Mouse (Mus musculus) heart, embryonic 16.5 days (tissue): ENCODE data around the gene Nfatc2. TPM values are rescaled to one million over a fixed set of nuclear protein-coding genes. Genes with fewer than 3 reads are reported as not detected.

ENCODE experiments used
- ATAC-seq: fragments of 200-750 bp; cut with Nextera tagmentation; replicated peaks from 2 replicates; pipeline ENCODE4 v1.8.0; 2017; ENCODE audit warnings: moderate number of reproducible peaks; ENCODE audit not compliant: insufficient read depth, low FRiP score; ENCODE audit errors: extremely low read depth
- H3K27ac ChIP-seq: fragments of 300-500 bp; sonication (generic); 2 replicates; pipeline ENCODE4 v1.5.1; 2014; ENCODE audit warnings: mild to moderate bottlenecking, low read length, control low read depth, moderate library complexity
- H3K27me3 ChIP-seq: fragments of 300-500 bp; sonication (generic); 2 replicates; pipeline ENCODE4 v1.6.1; 2014; ENCODE audit warnings: low read length, mixed read lengths; ENCODE audit not compliant: control insufficient read depth, insufficient read depth
- H3K36me3 ChIP-seq: fragments of 300-500 bp; sonication (generic); 2 replicates; pipeline ENCODE4 v1.6.1; 2014; ENCODE audit not compliant: control insufficient read depth, insufficient read depth
- H3K4me1 ChIP-seq: fragments of 300-500 bp; sonication (generic); 2 replicates; pipeline ENCODE4 v1.6.1; 2014; ENCODE audit warnings: low read length, mixed read lengths; ENCODE audit not compliant: control insufficient read depth, insufficient read depth
- H3K4me2 ChIP-seq: fragments of 300-500 bp; sonication (generic); 2 replicates; pipeline ENCODE4 v1.6.1; 2014; ENCODE audit warnings: low read depth, mild to moderate bottlenecking, control low read depth, low read length
- H3K4me3 ChIP-seq: fragments of 300-500 bp; sonication (generic); 2 replicates; pipeline ENCODE4 v1.5.1; 2014; ENCODE audit warnings: mild to moderate bottlenecking, control low read depth, low read length
- H3K9ac ChIP-seq: fragments of 300-500 bp; sonication (generic); 2 replicates; pipeline ENCODE4 v1.6.1; 2014; ENCODE audit warnings: low read length, control low read depth
- H3K9me3 ChIP-seq: fragments of 300-500 bp; sonication (generic); replicated peaks from 2 replicates; pipeline ENCODE4 v1.6.1; 2016; ENCODE audit warnings: low read length; ENCODE audit not compliant: control insufficient read depth
- WGBS: fragments of 180-500 bp; shearing (Covaris S2); extraction: QIAGEN DNeasy Blood & Tissue Kit; methylation state at CpG from one replicate; pipeline ENCODE4 v1.1.7; 2014; 5-methylcytosine and 5-hydroxymethylcytosine counted together
- polyA plus RNA-seq: library from polyadenylated mRNA; unstranded; fragments of >200 nt; fragmentation: Nextera tagmentation; extraction: Ambion mirVana; gene quantifications from 2 replicates; pipeline ENCODE4 v1.2.1, GENCODE M21; 2015

Nfatc2 gene
- polyA plus RNA-seq, 1 experiment from 2014 or later: 10.0 TPM

GRCm38 (mm10) chr2:168632543-168632942 lies 31.1 kb upstream of the Nfatc2 start:
- no peak overlapping the region for H3K9ac ChIP-seq
- H3K9me3 ChIP-seq: no peaks in the 10 kb centered on the region
- ATAC-seq: no peak
- WGBS: 61% methylated on average over 6 of the region's 6 CpGs
- H3K4me3 ChIP-seq: no peak overlapping the region
- no peak overlapping the region for H3K27ac ChIP-seq
- no peak overlapping the region for H3K4me2 ChIP-seq
- H3K36me3 ChIP-seq: no peaks in the 10 kb centered on the region
- H3K27me3 ChIP-seq: peaks cover 34% of the 10 kb centered on the region
- peaks cover 21% of the 10 kb centered on the region for H3K4me1 ChIP-seq

- peaks cover 10% of the 10 kb centered on the region for H3K27me3 ChIP-seq
- H3K36me3 ChIP-seq: no peaks in the 10 kb centered on the region
- no peak overlapping the region for H3K4me2 ChIP-seq
- H3K9me3 ChIP-seq: peaks cover 9% of the 10 kb centered on the region
- H3K27ac ChIP-seq: no peak overlapping the region
- H3K9ac ChIP-seq: no peak overlapping the region
- WGBS: 26% methylated on average over 8 of the region's 8 CpGs
- peaks cover 11% of the 10 kb centered on the region for H3K4me1 ChIP-seq
- no peak overlapping the region for H3K4me3 ChIP-seq
- ATAC-seq: 0 out of 2 replicates have a peak, but pooled peaks have one; percentile 64
These were observed 27.3 kb upstream of the Nfatc2 start for GRCm38 (mm10) chr2:168628787-168629186.

GRCm38 (mm10) chr2:168627829-168628770 lies 26.6 kb upstream of the Nfatc2 start:
- Histone ChIP-seq H3K4me3 (no peak overlapping the region), H3K4me2 (no peak overlapping the region), H3K36me3 (no peaks in the 10 kb centered on the region), H3K27ac (no peak overlapping the region), H3K4me1 (peaks cover 5% of the 10 kb centered on the region), H3K27me3 (peaks cover 10% of the 10 kb centered on the region), H3K9ac (no peak overlapping the region), H3K9me3 (peaks cover 9% of the 10 kb centered on the region)
- no peak for ATAC-seq
- 63% methylated on average over 20 of the region's 20 CpGs for WGBS

- H3K4me2 ChIP-seq: no peak overlapping the region
- peaks cover 14% of the 10 kb centered on the region for H3K9me3 ChIP-seq
- H3K27ac ChIP-seq: no peak overlapping the region
- H3K4me1 ChIP-seq: peaks cover 3% of the 10 kb centered on the region; the same call in 1 of the 2 replicates
- 83% methylated on average over 9 of the region's 9 CpGs for WGBS
- H3K9ac ChIP-seq: no peak overlapping the region
- peaks cover 10% of the 10 kb centered on the region for H3K27me3 ChIP-seq
- ATAC-seq: no peak
- no peak overlapping the region for H3K4me3 ChIP-seq
- no peaks in the 10 kb centered on the region for H3K36me3 ChIP-seq
These were observed 24.9 kb upstream of the Nfatc2 start for GRCm38 (mm10) chr2:168626385-168626784.

- no peaks in the 10 kb centered on the region for H3K36me3 ChIP-seq
- H3K9ac ChIP-seq: no peak overlapping the region
- H3K27me3 ChIP-seq: peaks cover 4% of the 10 kb centered on the region; the same call in 1 of the 2 replicates
- no peak overlapping the region for H3K4me2 ChIP-seq
- H3K4me1 ChIP-seq: peaks cover 7% of the 10 kb centered on the region; the same call in 1 of the 2 replicates
- H3K9me3 ChIP-seq: peaks cover 14% of the 10 kb centered on the region
- no peak for ATAC-seq
- H3K27ac ChIP-seq: no peak overlapping the region
- H3K4me3 ChIP-seq: no peak overlapping the region
- WGBS: 68% methylated on average over 4 of the region's 4 CpGs
These were observed 23.6 kb upstream of the Nfatc2 start for GRCm38 (mm10) chr2:168625091-168625490.

- WGBS: 43% methylated on average over 11 of the region's 11 CpGs
- Histone ChIP-seq H3K9me3 (peaks cover 14% of the 10 kb centered on the region), H3K27ac (peak overlapping the region; percentile 50; the same call in 1 of the 2 replicates), H3K27me3 (no peaks in the 10 kb centered on the region), H3K36me3 (no peaks in the 10 kb centered on the region), H3K4me3 (no peak overlapping the region), H3K4me1 (peaks cover 7% of the 10 kb centered on the region; the same call in 1 of the 2 replicates), H3K4me2 (no peak overlapping the region), H3K9ac (no peak overlapping the region)
- peak; percentile 66; the same call in 1 of the 2 replicates for ATAC-seq
These were observed 19.8 kb upstream of the Nfatc2 start for GRCm38 (mm10) chr2:168621111-168621802.

GRCm38 (mm10) chr2:168618205-168618717 lies 16.8 kb upstream of the Nfatc2 start:
- Histone ChIP-seq H3K4me2 (no peak overlapping the region), H3K27ac (no peak overlapping the region), H3K36me3 (no peaks in the 10 kb centered on the region), H3K4me3 (no peak overlapping the region), H3K9me3 (0 out of 2 replicates have a peak, but pooled peaks cover 5% of the 10 kb centered on the region), H3K9ac (no peak overlapping the region), H3K4me1 (peaks cover 26% of the 10 kb centered on the region), H3K27me3 (no peaks in the 10 kb centered on the region)
- WGBS: 80% methylated on average over 15 of the region's 15 CpGs
- ATAC-seq: no peak

GRCm38 (mm10) chr2:168615160-168615559 lies 13.7 kb upstream of the Nfatc2 start:
- 54% methylated on average over 3 of the region's 3 CpGs for WGBS
- peak overlapping the region; percentile 56 for H3K27ac ChIP-seq
- no peaks in the 10 kb centered on the region for H3K9me3 ChIP-seq
- 0 out of 2 replicates have a peak, but pooled peaks have one; percentile 28 for ATAC-seq
- peak overlapping the region; percentile 24; the same call in 1 of the 2 replicates for H3K9ac ChIP-seq
- H3K4me2 ChIP-seq: no peak overlapping the region
- peaks cover 30% of the 10 kb centered on the region for H3K4me1 ChIP-seq
- no peaks in the 10 kb centered on the region for H3K36me3 ChIP-seq
- H3K4me3 ChIP-seq: no peak overlapping the region
- H3K27me3 ChIP-seq: no peaks in the 10 kb centered on the region
